Mouse (Mus musculus): ENCODE measurements around the gene Mier2. TPM values are rescaled to one million over a fixed set of nuclear protein-coding genes. Genes with fewer than 3 reads are reported as not detected.

The Mier2 gene
- polyA plus RNA-seq, 1 experiment from 2014 or later: 69.9 TPM

GRCm38 (mm10) chr10:79584426-79584825 lies 29.4 kb upstream of the Mier2 start:
- H3K27ac ChIP-seq (replicated peaks): no peak overlapping the region
- no peak overlapping the region for H3K4me3 ChIP-seq
- no peaks in the 10 kb centered on the region for H3K27me3 ChIP-seq (ENCODE audit: low read depth, poor library complexity, severe bottlenecking)
- H3K9me3 ChIP-seq (replicated peaks): no peaks in the 10 kb centered on the region
- WGBS: 85% methylated on average over 9 of the region's 9 CpGs
- no peaks in the 10 kb centered on the region for H3K4me1 ChIP-seq
- H3K36me3 ChIP-seq: no peaks in the 10 kb centered on the region
- DNase-seq (ENCODE audit: low spot score): no peak

- Histone ChIP-seq H3K27ac (replicated peaks) (no peak overlapping the region), H3K27me3 (ENCODE audit: low read depth, poor library complexity, severe bottlenecking) (no peaks in the 10 kb centered on the region), H3K9me3 (replicated peaks) (no peaks in the 10 kb centered on the region), H3K4me1 (no peaks in the 10 kb centered on the region), H3K4me3 (no peak overlapping the region), H3K36me3 (no peaks in the 10 kb centered on the region)
- 80% methylated on average over 7 of the region's 7 CpGs for WGBS
- DNase-seq (ENCODE audit: low spot score): no peak
Observed at GRCm38 (mm10) chr10:79584021-79584420, 29.0 kb upstream of the Mier2 start.

GRCm38 (mm10) chr10:79581501-79581900 lies 26.5 kb upstream of the Mier2 start:
- no peak overlapping the region for H3K4me3 ChIP-seq
- WGBS: 91% methylated on average over 8 of the region's 8 CpGs
- H3K27me3 ChIP-seq (ENCODE audit: low read depth, poor library complexity, severe bottlenecking): no peaks in the 10 kb centered on the region
- H3K9me3 ChIP-seq (replicated peaks): no peaks in the 10 kb centered on the region
- H3K27ac ChIP-seq (replicated peaks): no peak overlapping the region
- H3K36me3 ChIP-seq: no peaks in the 10 kb centered on the region
- no peak for DNase-seq (ENCODE audit: low spot score)
- no peaks in the 10 kb centered on the region for H3K4me1 ChIP-seq

GRCm38 (mm10) chr10:79580811-79581210 lies 25.8 kb upstream of the Mier2 start:
- H3K4me1 ChIP-seq: no peaks in the 10 kb centered on the region
- WGBS: 34% methylated on average over 6 of the region's 6 CpGs
- no peaks in the 10 kb centered on the region for H3K36me3 ChIP-seq
- H3K27me3 ChIP-seq (ENCODE audit: low read depth, poor library complexity, severe bottlenecking): no peaks in the 10 kb centered on the region
- no peak overlapping the region for H3K4me3 ChIP-seq
- H3K9me3 ChIP-seq (replicated peaks): no peaks in the 10 kb centered on the region
- no peak overlapping the region for H3K27ac ChIP-seq (replicated peaks)
- peak; percentile 59 for DNase-seq (ENCODE audit: low spot score)

- H3K27me3 ChIP-seq (ENCODE audit: low read depth, poor library complexity, severe bottlenecking): no peaks in the 10 kb centered on the region
- DNase-seq (ENCODE audit: low spot score): no peak
- no peaks in the 10 kb centered on the region for H3K4me1 ChIP-seq
- H3K4me3 ChIP-seq: no peak overlapping the region
- no peaks in the 10 kb centered on the region for H3K36me3 ChIP-seq
- no peaks in the 10 kb centered on the region for H3K9me3 ChIP-seq (replicated peaks)
- whole genome bisulfite sequencing: 74% methylated on average over 7 of the region's 7 CpGs
- H3K27ac ChIP-seq (replicated peaks): no peak overlapping the region
Observed at GRCm38 (mm10) chr10:79580356-79580755, 25.4 kb upstream of the Mier2 start.

- Histone ChIP-seq H3K36me3 (no peaks in the 10 kb centered on the region), H3K4me1 (no peaks in the 10 kb centered on the region), H3K27me3 (ENCODE audit: low read depth, poor library complexity, severe bottlenecking) (no peaks in the 10 kb centered on the region), H3K9me3 (replicated peaks) (no peaks in the 10 kb centered on the region), H3K4me3 (no peak overlapping the region), H3K27ac (replicated peaks) (no peak overlapping the region)
- 84% methylated on average over 12 of the region's 12 CpGs for WGBS
- no peak for DNase-seq (ENCODE audit: low spot score)
Observed at GRCm38 (mm10) chr10:79579781-79580180, 24.8 kb upstream of the Mier2 start.

- H3K27me3 ChIP-seq (ENCODE audit: low read depth, poor library complexity, severe bottlenecking): no peaks in the 10 kb centered on the region
- no peak for DNase-seq (ENCODE audit: low spot score)
- H3K27ac ChIP-seq (replicated peaks): no peak overlapping the region
- H3K4me3 ChIP-seq: no peak overlapping the region
- H3K4me1 ChIP-seq: no peaks in the 10 kb centered on the region
- H3K9me3 ChIP-seq (replicated peaks): no peaks in the 10 kb centered on the region
- WGBS: 84% methylated on average over 7 of the region's 7 CpGs
- H3K36me3 ChIP-seq: no peaks in the 10 kb centered on the region
Observed at GRCm38 (mm10) chr10:79578891-79579290, 23.9 kb upstream of the Mier2 start.

- no peaks in the 10 kb centered on the region for H3K36me3 ChIP-seq
- no peak for DNase-seq (ENCODE audit: low spot score)
- no peak overlapping the region for H3K4me3 ChIP-seq
- H3K27me3 ChIP-seq (ENCODE audit: low read depth, poor library complexity, severe bottlenecking): no peaks in the 10 kb centered on the region
- no peaks in the 10 kb centered on the region for H3K4me1 ChIP-seq
- no peaks in the 10 kb centered on the region for H3K9me3 ChIP-seq (replicated peaks)
- 78% methylated on average over 9 of the region's 9 CpGs for WGBS
- no peak overlapping the region for H3K27ac ChIP-seq (replicated peaks)
Observed at GRCm38 (mm10) chr10:79578276-79578675, 23.3 kb upstream of the Mier2 start.

- WGBS: 71% methylated on average over 4 of the region's 4 CpGs
- no peak for DNase-seq (ENCODE audit: low spot score)
- no peak overlapping the region for H3K27ac ChIP-seq (replicated peaks)
- H3K4me1 ChIP-seq: no peaks in the 10 kb centered on the region
- no peaks in the 10 kb centered on the region for H3K27me3 ChIP-seq (ENCODE audit: low read depth, poor library complexity, severe bottlenecking)
- H3K9me3 ChIP-seq (replicated peaks): no peaks in the 10 kb centered on the region
- H3K36me3 ChIP-seq: no peaks in the 10 kb centered on the region
- H3K4me3 ChIP-seq: no peak overlapping the region
Observed at GRCm38 (mm10) chr10:79577376-79577775, 22.4 kb upstream of the Mier2 start.

- Histone ChIP-seq H3K4me3 (no peak overlapping the region), H3K4me1 (no peaks in the 10 kb centered on the region), H3K36me3 (no peaks in the 10 kb centered on the region), H3K9me3 (replicated peaks) (no peaks in the 10 kb centered on the region), H3K27ac (replicated peaks) (no peak overlapping the region), H3K27me3 (ENCODE audit: low read depth, poor library complexity, severe bottlenecking) (no peaks in the 10 kb centered on the region)
- DNase-seq (ENCODE audit: low spot score): no peak
- 80% methylated on average over 6 of the region's 6 CpGs for WGBS
Observed at GRCm38 (mm10) chr10:79575754-79576153, 20.8 kb upstream of the Mier2 start.

- no peaks in the 10 kb centered on the region for H3K4me1 ChIP-seq
- no peaks in the 10 kb centered on the region for H3K36me3 ChIP-seq
- no peak for DNase-seq (ENCODE audit: low spot score)
- H3K4me3 ChIP-seq: no peak overlapping the region
- 90% methylated on average over 6 of the region's 6 CpGs for WGBS
- no peaks in the 10 kb centered on the region for H3K9me3 ChIP-seq (replicated peaks)
- no peaks in the 10 kb centered on the region for H3K27me3 ChIP-seq (ENCODE audit: low read depth, poor library complexity, severe bottlenecking)
- H3K27ac ChIP-seq (replicated peaks): no peak overlapping the region
Observed at GRCm38 (mm10) chr10:79574796-79575195, 19.8 kb upstream of the Mier2 start.

- H3K9me3 ChIP-seq (replicated peaks): no peaks in the 10 kb centered on the region
- 85% methylated on average over 8 of the region's 8 CpGs for WGBS
Observed at GRCm38 (mm10) chr10:79574350-79574749, 19.4 kb upstream of the Mier2 start.

GRCm38 (mm10) chr10:79573611-79574010 lies 18.6 kb upstream of the Mier2 start:
- no peak overlapping the region for H3K27ac ChIP-seq (replicated peaks)
- H3K27me3 ChIP-seq (ENCODE audit: low read depth, poor library complexity, severe bottlenecking): no peaks in the 10 kb centered on the region
- H3K9me3 ChIP-seq (replicated peaks): no peaks in the 10 kb centered on the region
- DNase-seq (ENCODE audit: low spot score): no peak
- H3K4me1 ChIP-seq: no peaks in the 10 kb centered on the region
- no peak overlapping the region for H3K4me3 ChIP-seq
- WGBS: 89% methylated on average over 6 of the region's 6 CpGs
- no peaks in the 10 kb centered on the region for H3K36me3 ChIP-seq

More at GRCm38 (mm10) chr10:79574350-79574749, 19.4 kb upstream of the Mier2 start:
- Histone ChIP-seq H3K27ac (replicated peaks) (no peak overlapping the region), H3K4me1 (no peaks in the 10 kb centered on the region), H3K27me3 (ENCODE audit: low read depth, poor library complexity, severe bottlenecking) (no peaks in the 10 kb centered on the region), H3K4me3 (no peak overlapping the region), H3K36me3 (no peaks in the 10 kb centered on the region)
- no peak for DNase-seq (ENCODE audit: low spot score)

- no peaks in the 10 kb centered on the region for H3K4me1 ChIP-seq
- DNase-seq (ENCODE audit: low spot score): no peak
- H3K36me3 ChIP-seq: no peaks in the 10 kb centered on the region
- no peaks in the 10 kb centered on the region for H3K9me3 ChIP-seq (replicated peaks)
- H3K27ac ChIP-seq (replicated peaks): no peak overlapping the region
- no peak overlapping the region for H3K4me3 ChIP-seq
- 89% methylated on average over 2 of the region's 2 CpGs for WGBS
- no peaks in the 10 kb centered on the region for H3K27me3 ChIP-seq (ENCODE audit: low read depth, poor library complexity, severe bottlenecking)
Observed at GRCm38 (mm10) chr10:79571314-79571713, 16.3 kb upstream of the Mier2 start.

Measured in midbrain, embryonic 10.5 days (tissue).